Mouse (Mus musculus) limb, embryonic 15.5 days (tissue): ENCODE measurements around the gene Safb. TPM values are rescaled to one million over a fixed set of nuclear protein-coding genes. Genes with fewer than 3 reads are reported as not detected.
"Not testable (repeated sequence)": the region's sequence is repeated elsewhere in the genome, so short reads cannot be mapped to it uniquely, and the experiment has no call there.

Experiments used
- ATAC-seq: fragments of 200-750 bp; cut with Nextera tagmentation; 2 replicates; pipeline ENCODE4 v1.8.0; 2017; ENCODE audit warnings: low read depth, moderate TSS enrichment; ENCODE audit not compliant: insufficient number of reproducible peaks, low FRiP score, low TSS enrichment
- H3K27ac ChIP-seq: fragments of 300-500 bp; sonication (generic); 2 replicates; pipeline ENCODE4 v1.5.1; 2015; ENCODE audit warnings: moderate library complexity, mild to moderate bottlenecking, inconsistent platforms
- H3K27me3 ChIP-seq: fragments of 300-500 bp; sonication (generic); 2 replicates; pipeline ENCODE4 v1.6.1; 2015; ENCODE audit warnings: inconsistent platforms
- H3K36me3 ChIP-seq: fragments of 300-500 bp; sonication (generic); 2 replicates; pipeline ENCODE4 v1.6.1; 2015; ENCODE audit warnings: inconsistent platforms
- H3K4me1 ChIP-seq: fragments of 300-500 bp; sonication (generic); 2 replicates; pipeline ENCODE4 v1.6.1; 2015; ENCODE audit warnings: inconsistent platforms
- H3K4me2 ChIP-seq: fragments of 300-500 bp; sonication (generic); 2 replicates; pipeline ENCODE4 v1.6.1; 2015; ENCODE audit warnings: mild to moderate bottlenecking, inconsistent platforms
- H3K4me3 ChIP-seq: fragments of 300-500 bp; sonication (generic); 2 replicates; pipeline ENCODE4 v1.5.1; 2015; ENCODE audit warnings: mild to moderate bottlenecking, inconsistent platforms
- H3K9ac ChIP-seq: fragments of 300-500 bp; sonication (generic); 2 replicates; pipeline ENCODE4 v1.6.1; 2015; ENCODE audit warnings: inconsistent platforms
- H3K9me3 ChIP-seq: fragments of 300-500 bp; sonication (generic); 2 replicates; pipeline ENCODE4 v1.6.1; 2016; ENCODE audit warnings: inconsistent platforms
- WGBS: fragments of 180-500 bp; shearing (Covaris S2); methylation state at CpG from one replicate; pipeline ENCODE4 v1.1.7; 2015; 5-methylcytosine and 5-hydroxymethylcytosine counted together
- polyA plus RNA-seq: library from polyadenylated mRNA; unstranded; fragments of >200 nt; fragmentation: Nextera tagmentation; extraction: Ambion mirVana; gene quantifications from 2 replicates; pipeline ENCODE4 v1.2.1, GENCODE M21; 2015

The Safb gene
- polyA plus RNA-seq, 1 experiment from 2014 or later, result 80.6 TPM

GRCm38 (mm10) chr17:56603186-56604069 lies 18.8 kb downstream of the Safb start:
- Histone ChIP-seq H3K36me3 (peaks cover 88% of the 10 kb centered on the region), H3K4me3 (no peak overlapping the region), H3K27me3 (no peaks in the 10 kb centered on the region), H3K27ac (no peak overlapping the region), H3K4me1 (peaks cover 10% of the 10 kb centered on the region), H3K9ac (no peak overlapping the region), H3K9me3 (no peaks in the 10 kb centered on the region), H3K4me2 (no peak overlapping the region)
- ATAC-seq, result no peak
- 93% methylated on average over 28 of the region's 28 CpGs for WGBS

- H3K4me2 ChIP-seq, result no peak overlapping the region
- H3K27ac ChIP-seq, result no peak overlapping the region
- WGBS, result 85% methylated on average over 9 of the region's 9 CpGs
- no peak overlapping the region for H3K4me3 ChIP-seq
- no peak for ATAC-seq
- H3K9me3 ChIP-seq, result no peaks in the 10 kb centered on the region
- H3K36me3 ChIP-seq, result peaks cover 88% of the 10 kb centered on the region
- peaks cover 16% of the 10 kb centered on the region for H3K4me1 ChIP-seq
- H3K9ac ChIP-seq, result no peak overlapping the region
- H3K27me3 ChIP-seq, result no peaks in the 10 kb centered on the region
Observed at GRCm38 (mm10) chr17:56604070-56604380, 19.4 kb downstream of the Safb start.

- Histone ChIP-seq H3K27me3 (no peaks in the 10 kb centered on the region), H3K9ac (no peak overlapping the region), H3K4me2 (no peak overlapping the region), H3K4me3 (no peak overlapping the region), H3K4me1 (peaks cover 17% of the 10 kb centered on the region), H3K27ac (no peak overlapping the region), H3K9me3 (no peaks in the 10 kb centered on the region), H3K36me3 (peaks cover 85% of the 10 kb centered on the region)
- WGBS, result 85% methylated on average over 3 of the region's 3 CpGs
- no peak for ATAC-seq
Observed at GRCm38 (mm10) chr17:56604422-56604821, 19.8 kb downstream of the Safb start.

- Histone ChIP-seq H3K4me2 (no peak overlapping the region), H3K36me3 (peaks cover 75% of the 10 kb centered on the region), H3K9ac (no peak overlapping the region), H3K4me3 (no peak overlapping the region), H3K27ac (no peak overlapping the region), H3K4me1 (peaks cover 21% of the 10 kb centered on the region), H3K9me3 (no peaks in the 10 kb centered on the region), H3K27me3 (no peaks in the 10 kb centered on the region)
- no peak for ATAC-seq
- 88% methylated on average over 9 of the region's 9 CpGs for WGBS
Observed at GRCm38 (mm10) chr17:56605431-56605830, 20.8 kb downstream of the Safb start.

GRCm38 (mm10) chr17:56607521-56608062 lies 23.0 kb downstream of the Safb start:
- no peak for ATAC-seq
- no peak overlapping the region for H3K4me3 ChIP-seq
- 56% methylated on average over 3 of the region's 3 CpGs for WGBS
- H3K4me2 ChIP-seq, result no peak overlapping the region
- H3K9me3 ChIP-seq, result no peaks in the 10 kb centered on the region
- no peak overlapping the region for H3K27ac ChIP-seq
- peaks cover 53% of the 10 kb centered on the region for H3K36me3 ChIP-seq
- no peak overlapping the region for H3K9ac ChIP-seq
- H3K4me1 ChIP-seq, result peaks cover 28% of the 10 kb centered on the region
- H3K27me3 ChIP-seq, result no peaks in the 10 kb centered on the region

GRCm38 (mm10) chr17:56608699-56609098 lies 24.1 kb downstream of the Safb start:
- no peaks in the 10 kb centered on the region for H3K9me3 ChIP-seq
- H3K4me2 ChIP-seq, result peak overlapping the region; percentile 73
- no peaks in the 10 kb centered on the region for H3K27me3 ChIP-seq
- WGBS, result 39% methylated on average over 5 of the region's 5 CpGs
- peak overlapping the region; percentile 64 for H3K4me3 ChIP-seq
- peaks cover 32% of the 10 kb centered on the region for H3K4me1 ChIP-seq
- H3K9ac ChIP-seq, result peak overlapping the region; percentile 57; the same call in 1 of the 2 replicates
- H3K27ac ChIP-seq, result peak overlapping the region; percentile 78
- peaks cover 42% of the 10 kb centered on the region for H3K36me3 ChIP-seq
- ATAC-seq, result no peak

GRCm38 (mm10) chr17:56609452-56610171 lies 25.0 kb downstream of the Safb start, which contains the start of gene 2410015M20Rik:
Gene 2410015M20Rik, minus strand, starts transcription at chr17:56609771.
- H3K4me2 ChIP-seq, result peak within 1 kb of the TSS; percentile 73
- peaks cover 37% of the 10 kb centered on the region for H3K36me3 ChIP-seq
- H3K27me3 ChIP-seq, result no peaks in the 10 kb centered on the region
- ATAC-seq, result peak; percentile 84
- H3K4me1 ChIP-seq, result peaks cover 37% of the 10 kb centered on the region
- H3K9me3 ChIP-seq, result no peaks in the 10 kb centered on the region
- WGBS, result under 1% methylated on average over 44 of the region's 44 CpGs
- H3K27ac ChIP-seq, result peak within 1 kb of the TSS; percentile 78
- peak within 1 kb of the TSS; percentile 60 for H3K9ac ChIP-seq
- H3K4me3 ChIP-seq, result peak within 1 kb of the TSS; percentile 64

GRCm38 (mm10) chr17:56611323-56611722 lies 26.7 kb downstream of the Safb start:
- Histone ChIP-seq H3K27ac (0 out of 2 replicates have a peak overlapping the region, but pooled peaks have one; percentile 50), H3K4me3 (no peak overlapping the region), H3K4me2 (no peak overlapping the region), H3K9me3 (no peaks in the 10 kb centered on the region), H3K4me1 (peaks cover 46% of the 10 kb centered on the region), H3K36me3 (peaks cover 36% of the 10 kb centered on the region), H3K9ac (no peak overlapping the region; the same call in 1 of the 2 replicates), H3K27me3 (no peaks in the 10 kb centered on the region)
- ATAC-seq, result no peak
- 72% methylated on average over 2 of the region's 2 CpGs for WGBS

GRCm38 (mm10) chr17:56611861-56612564 lies 27.4 kb downstream of the Safb start:
- ATAC-seq, result no peak
- H3K4me2 ChIP-seq, result peak overlapping the region; percentile 10; the same call in 1 of the 2 replicates
- H3K4me3 ChIP-seq, result no peak overlapping the region
- peaks cover 46% of the 10 kb centered on the region for H3K4me1 ChIP-seq
- H3K27me3 ChIP-seq, result no peaks in the 10 kb centered on the region
- peaks cover 36% of the 10 kb centered on the region for H3K36me3 ChIP-seq
- H3K9me3 ChIP-seq, result no peaks in the 10 kb centered on the region
- no peak overlapping the region for H3K27ac ChIP-seq
- WGBS, result 22% methylated on average over 14 of the region's 14 CpGs
- no peak overlapping the region for H3K9ac ChIP-seq

GRCm38 (mm10) chr17:56612565-56612939 lies 27.9 kb downstream of the Safb start:
- H3K4me3 ChIP-seq, H3K9ac ChIP-seq, H3K4me2 ChIP-seq, ATAC-seq, H3K9me3 ChIP-seq, H3K27ac ChIP-seq, H3K27me3 ChIP-seq: not testable (repeated sequence)
- peaks cover 36% of the 10 kb centered on the region for H3K36me3 ChIP-seq
- WGBS, result 81% methylated on average over 10 of the region's 10 CpGs
- peaks cover 44% of the 10 kb centered on the region for H3K4me1 ChIP-seq

- H3K4me3 ChIP-seq, result peak within 1 kb of the TSS; percentile 62
- H3K27ac ChIP-seq, result peak within 1 kb of the TSS; percentile 94
- peak within 1 kb of the TSS; percentile 80 for H3K4me2 ChIP-seq
- no peaks in the 10 kb centered on the region for H3K9me3 ChIP-seq
- H3K9ac ChIP-seq, result peak within 1 kb of the TSS; percentile 68
- H3K27me3 ChIP-seq, result no peaks in the 10 kb centered on the region
- ATAC-seq, result peak; percentile 61
- H3K36me3 ChIP-seq, result peaks cover 41% of the 10 kb centered on the region
- WGBS, result 0% methylated on average over 52 of the region's 52 CpGs
- H3K4me1 ChIP-seq, result peaks cover 37% of the 10 kb centered on the region
Observed at GRCm38 (mm10) chr17:56613236-56613844, 28.7 kb downstream of the Safb start, which contains the start of gene Rpl36. Gene Rpl36, plus strand, starts transcription at chr17:56613416.
